Mouse (Mus musculus): ENCODE measurements around the gene Elavl3. TPM values are rescaled to one million over a fixed set of nuclear protein-coding genes. Genes with fewer than 3 reads are reported as not detected.

Elavl3 gene
- polyA plus RNA-seq, 1 experiment from 2014 or later, result 0.06 TPM

Other genes with a start within 250 kb of the Elavl3 start
- 1.2 and 1.6 TPM in 2 replicates for gene Angptl8, start 216.5 kb downstream of the Elavl3 start, polyA plus RNA-seq (2016; fragmentation: Nextera tagmentation; extraction: Ambion mirVana)
- gene Dock6, start 199.4 kb downstream of the Elavl3 start, polyA plus RNA-seq (2016; fragmentation: Nextera tagmentation; extraction: Ambion mirVana), result 46.0 and 52.0 TPM in 2 replicates
- 2.7 and 5.0 TPM in 2 replicates for gene Rab3d, start 133.8 kb downstream of the Elavl3 start, polyA plus RNA-seq (2016; fragmentation: Nextera tagmentation; extraction: Ambion mirVana)
- gene Ccdc159, start 124.6 kb downstream of the Elavl3 start, polyA plus RNA-seq (2016; fragmentation: Nextera tagmentation; extraction: Ambion mirVana), result 3.0 and 3.9 TPM in 2 replicates
- gene Tmem205, start 124.5 kb downstream of the Elavl3 start, polyA plus RNA-seq (2016; fragmentation: Nextera tagmentation; extraction: Ambion mirVana), result 31.1 and 33.5 TPM in 2 replicates
- 6.4 and 7.8 TPM in 2 replicates for gene Plppr2, start 115.0 kb downstream of the Elavl3 start, polyA plus RNA-seq (2016; fragmentation: Nextera tagmentation; extraction: Ambion mirVana)
- gene Swsap1, start 96.3 kb downstream of the Elavl3 start, polyA plus RNA-seq (2016; fragmentation: Nextera tagmentation; extraction: Ambion mirVana), result 7.3 and 8.2 TPM in 2 replicates
- gene Epor, start 88.5 kb downstream of the Elavl3 start, polyA plus RNA-seq (2016; fragmentation: Nextera tagmentation; extraction: Ambion mirVana), result 7.6 and 8.2 TPM in 2 replicates
- gene Rgl3, start 62.6 kb downstream of the Elavl3 start, polyA plus RNA-seq (2016; fragmentation: Nextera tagmentation; extraction: Ambion mirVana), result 5.1 and 5.7 TPM in 2 replicates
- 2.0 TPM in 2 replicates for gene Ccdc151, start 49.4 kb downstream of the Elavl3 start, polyA plus RNA-seq (2016; fragmentation: Nextera tagmentation; extraction: Ambion mirVana)
- gene Prkcsh, start 49.2 kb downstream of the Elavl3 start, polyA plus RNA-seq (2016; fragmentation: Nextera tagmentation; extraction: Ambion mirVana), result 111 and 113 TPM in 2 replicates
- not detected in 2 replicates for gene Gm49318, start 19.2 kb upstream of the Elavl3 start, polyA plus RNA-seq (2016; fragmentation: Nextera tagmentation; extraction: Ambion mirVana)
- 11.0 TPM in 2 replicates for gene Zfp653, start 19.4 kb upstream of the Elavl3 start, polyA plus RNA-seq (2016; fragmentation: Nextera tagmentation; extraction: Ambion mirVana)
- gene Ecsit, start 33.4 kb upstream of the Elavl3 start, polyA plus RNA-seq (2016; fragmentation: Nextera tagmentation; extraction: Ambion mirVana), result 38.9 and 46.4 TPM in 2 replicates
- gene Cnn1, start 47.2 kb upstream of the Elavl3 start, polyA plus RNA-seq (2016; fragmentation: Nextera tagmentation; extraction: Ambion mirVana), result 0.89 and 2.4 TPM in 2 replicates
- 233 and 257 TPM in 2 replicates for gene Elof1, start 65.1 kb upstream of the Elavl3 start, polyA plus RNA-seq (2016; fragmentation: Nextera tagmentation; extraction: Ambion mirVana)
- gene Acp5, start 83.7 kb upstream of the Elavl3 start, polyA plus RNA-seq (2016; fragmentation: Nextera tagmentation; extraction: Ambion mirVana), result 16.7 and 22.9 TPM in 2 replicates
- 47.1 and 47.3 TPM in 2 replicates for gene Pigyl, start 104.8 kb upstream of the Elavl3 start, polyA plus RNA-seq (2016; fragmentation: Nextera tagmentation; extraction: Ambion mirVana)
- gene Zfp872, start 136.1 kb upstream of the Elavl3 start, polyA plus RNA-seq (2016; fragmentation: Nextera tagmentation; extraction: Ambion mirVana), result 0.10 and 0.18 TPM in 2 replicates
- gene Zfp809, start 173.7 kb upstream of the Elavl3 start, polyA plus RNA-seq (2016; fragmentation: Nextera tagmentation; extraction: Ambion mirVana), result 10.3 and 12.7 TPM in 2 replicates
- gene Zfp599, start 207.9 kb upstream of the Elavl3 start, polyA plus RNA-seq (2016; fragmentation: Nextera tagmentation; extraction: Ambion mirVana), result 8.7 and 9.5 TPM in 2 replicates